Mouse (Mus musculus) ES-Bruce4 (cell line): Measurements from ENCODE around the gene Actl6b. TPM values are rescaled to one million over a fixed set of nuclear protein-coding genes. Genes with fewer than 3 reads are reported as not detected.

ENCODE experiments used
- H3K27ac ChIP-seq: 2 replicates; pipeline ENCODE4 v1.5.1; 2012; ENCODE audit warnings: low read length, inconsistent platforms; ENCODE audit not compliant: insufficient read depth
- H3K27me3 ChIP-seq: 2 replicates; pipeline ENCODE4 v1.6.1; 2012; ENCODE audit warnings: mild to moderate bottlenecking, low read length, inconsistent platforms; ENCODE audit not compliant: control insufficient read depth, poor library complexity, insufficient read depth, severe bottlenecking
- H3K36me3 ChIP-seq: 2 replicates; pipeline ENCODE4 v1.6.1; 2012; ENCODE audit warnings: inconsistent platforms, mild to moderate bottlenecking, low read length, moderate library complexity; ENCODE audit not compliant: control insufficient read depth, poor library complexity, insufficient read depth, severe bottlenecking
- H3K4me1 ChIP-seq: one replicate; pipeline ENCODE4 v1.8.1; 2011; ENCODE audit warnings: low read length; ENCODE audit not compliant: control insufficient read depth, insufficient read depth
- H3K4me3 ChIP-seq: 2 replicates; pipeline ENCODE4 v1.5.1; 2011; ENCODE audit warnings: low read depth, mild to moderate bottlenecking, low read length
- H3K9ac ChIP-seq: 2 replicates; pipeline ENCODE4 v1.6.1; 2012; ENCODE audit warnings: low read depth, mild to moderate bottlenecking, inconsistent platforms; ENCODE audit not compliant: poor library complexity, severe bottlenecking
- H3K9me3 ChIP-seq: replicated peaks from 2 replicates; pipeline ENCODE4 v1.6.1; 2012; ENCODE audit warnings: mild to moderate bottlenecking, low read length, inconsistent platforms; ENCODE audit not compliant: control insufficient read depth, poor library complexity, insufficient read depth, severe bottlenecking
- CTCF ChIP-seq: IDR thresholded peaks from one replicate; pipeline ENCODE4 v1.8.1; 2011; ENCODE audit warnings: low read depth, low read length
- EP300 ChIP-seq: IDR thresholded peaks from 2 replicates; pipeline ENCODE4 v1.6.1; 2011; ENCODE audit warnings: low read depth, low read length; ENCODE audit not compliant: insufficient read depth
- POLR2A ChIP-seq: IDR thresholded peaks from one replicate; pipeline ENCODE4 v1.8.1; 2011; ENCODE audit warnings: low read length; ENCODE audit not compliant: insufficient read depth
- polyA plus RNA-seq: library from polyadenylated mRNA; stranded (reverse); fragments of >200 nt; gene quantifications from 2 replicates; pipeline ENCODE4 v1.2.4, GENCODE M21; 2011; ENCODE audit warnings: low read depth; ENCODE audit not compliant: missing spikeins, insufficient read depth, insufficient read length

Actl6b gene
- polyA plus RNA-seq, 1 experiment = not detected

GRCm38 (mm10) chr5:137512847-137513794 lies 40.2 kb upstream of the Actl6b start:
- Histone ChIP-seq H3K27me3 (no peaks in the 10 kb centered on the region), H3K27ac (no peak overlapping the region), H3K9ac (no peak overlapping the region), H3K9me3 (no peaks in the 10 kb centered on the region), H3K36me3 (no peaks in the 10 kb centered on the region), H3K4me3 (no peak overlapping the region), H3K4me1 (peaks cover 1% of the 10 kb centered on the region)
- TF ChIP-seq POLR2A (no peak), CTCF (peak; percentile 82), EP300 (no peak)

GRCm38 (mm10) chr5:137513951-137514721 lies 39.2 kb upstream of the Actl6b start:
- Histone ChIP-seq H3K27ac (no peak overlapping the region), H3K4me3 (no peak overlapping the region), H3K9me3 (no peaks in the 10 kb centered on the region), H3K36me3 (peaks cover 6% of the 10 kb centered on the region; the same call in 1 of the 2 replicates), H3K4me1 (peaks cover 1% of the 10 kb centered on the region), H3K27me3 (no peaks in the 10 kb centered on the region), H3K9ac (no peak overlapping the region)
- no peak for TF ChIP-seq POLR2A
- no peak for TF ChIP-seq EP300
- TF ChIP-seq CTCF = no peak

GRCm38 (mm10) chr5:137514811-137515210 lies 38.5 kb upstream of the Actl6b start:
- Histone ChIP-seq H3K36me3 (peaks cover 12% of the 10 kb centered on the region), H3K9me3 (no peaks in the 10 kb centered on the region), H3K4me1 (peaks cover 1% of the 10 kb centered on the region), H3K27me3 (no peaks in the 10 kb centered on the region), H3K4me3 (no peak overlapping the region), H3K27ac (no peak overlapping the region), H3K9ac (no peak overlapping the region)
- TF ChIP-seq CTCF (no peak), EP300 (no peak), POLR2A (no peak)

GRCm38 (mm10) chr5:137518436-137518835 lies 34.9 kb upstream of the Actl6b start, which contains the start of gene Gigyf1:
TSS of gene Gigyf1 (plus strand) at chr5:137518548.
- Histone ChIP-seq H3K36me3 (peaks cover 36% of the 10 kb centered on the region), H3K9me3 (no peaks in the 10 kb centered on the region), H3K4me1 (peaks cover 6% of the 10 kb centered on the region), H3K9ac (no peak within 1 kb of the TSS), H3K4me3 (no peak within 1 kb of the TSS), H3K27me3 (no peaks in the 10 kb centered on the region), H3K27ac (no peak within 1 kb of the TSS)
- TF ChIP-seq POLR2A (no peak), CTCF (peak; percentile 78)

- H3K4me3 ChIP-seq = no peak overlapping the region
- peaks cover 6% of the 10 kb centered on the region for H3K4me1 ChIP-seq
- no peaks in the 10 kb centered on the region for H3K9me3 ChIP-seq
- no peak overlapping the region for H3K9ac ChIP-seq
- H3K27me3 ChIP-seq = no peaks in the 10 kb centered on the region
- no peak overlapping the region for H3K27ac ChIP-seq
- no peak for TF ChIP-seq CTCF
- TF ChIP-seq EP300 = no peak
- TF ChIP-seq POLR2A = no peak
- H3K36me3 ChIP-seq = peaks cover 47% of the 10 kb centered on the region
Observed at GRCm38 (mm10) chr5:137519691-137520550, 33.4 kb upstream of the Actl6b start.
